Mouse (Mus musculus): ENCODE data around the gene Gm13695.
"Not testable (repeated sequence)": the region's sequence is repeated elsewhere in the genome, so short reads cannot be mapped to it uniquely, and the experiment has no call there.

The Gm13695 gene

GRCm38 (mm10) chr2:83967013-83967412, at the start of gene Gm13695:
Gene Gm13695, plus strand, starts transcription at chr2:83967313.
- not testable (repeated sequence) for DNase-seq (ENCODE audit: low spot score in 2 of 2)

- no peak for DNase-seq (ENCODE audit: low spot score in 2 of 2)
Observed at GRCm38 (mm10) chr2:83929478-83930088, 37.5 kb upstream of the Gm13695 start.

GRCm38 (mm10) chr2:83940931-83941361, 26.2 kb upstream of the Gm13695 start, which contains the start of gene Zswim2:
Gene Zswim2, minus strand, starts transcription at chr2:83941228.
- DNase-seq (ENCODE audit: low spot score in 2 of 2), result peak in 1 of 2 experiments; percentile 7

- no peak for DNase-seq (ENCODE audit: low spot score in 2 of 2)
Observed at GRCm38 (mm10) chr2:83941378-83941777, 25.7 kb upstream of the Gm13695 start.

GRCm38 (mm10) chr2:83941792-83942191, 25.3 kb upstream of the Gm13695 start:
- DNase-seq (ENCODE audit: low spot score in 2 of 2), result no peak

- DNase-seq (ENCODE audit: low spot score in 2 of 2), result not testable (repeated sequence)
Observed at GRCm38 (mm10) chr2:83955393-83955792, 11.7 kb upstream of the Gm13695 start, which contains the start of gene Gm13698. Gene Gm13698, plus strand, starts transcription at chr2:83955693.

- not testable (repeated sequence) for DNase-seq (ENCODE audit: low spot score in 2 of 2)
Observed at GRCm38 (mm10) chr2:83961203-83961602, 5.9 kb upstream of the Gm13695 start, which contains the start of gene Gm13693. Gene Gm13693, plus strand, starts transcription at chr2:83961503.

GRCm38 (mm10) chr2:83972823-83973222, 5.7 kb downstream of the Gm13695 start, which contains the start of gene Gm13696:
Gene Gm13696, plus strand, starts transcription at chr2:83973123.
- not testable (repeated sequence) for DNase-seq (ENCODE audit: low spot score in 2 of 2)

- not testable (repeated sequence) for DNase-seq (ENCODE audit: low spot score in 2 of 2)
Observed at GRCm38 (mm10) chr2:83978633-83979032, 11.5 kb downstream of the Gm13695 start, which contains the start of gene Gm13694. Gene Gm13694, plus strand, starts transcription at chr2:83978933.

- DNase-seq (ENCODE audit: low spot score in 2 of 2), result not testable (repeated sequence)
Observed at GRCm38 (mm10) chr2:83984443-83984842, 17.3 kb downstream of the Gm13695 start, which contains the start of gene Gm13697. Gene Gm13697, plus strand, starts transcription at chr2:83984743.

- not testable (repeated sequence) for DNase-seq (ENCODE audit: low spot score in 2 of 2)
Observed at GRCm38 (mm10) chr2:83990253-83990652, 23.1 kb downstream of the Gm13695 start, which contains the start of gene Gm13691. Gene Gm13691, plus strand, starts transcription at chr2:83990553.

GRCm38 (mm10) chr2:83993639-83994255, 26.6 kb downstream of the Gm13695 start:
- DNase-seq (ENCODE audit: low spot score in 2 of 2), result peak; percentile 50 to 62

GRCm38 (mm10) chr2:83994526-83994925, 27.4 kb downstream of the Gm13695 start:
- DNase-seq (ENCODE audit: low spot score in 2 of 2), result peak in 1 of 2 experiments; percentile 51

- DNase-seq (ENCODE audit: low spot score in 2 of 2), result no peak
Observed at GRCm38 (mm10) chr2:84008913-84009312, 41.8 kb downstream of the Gm13695 start.

- DNase-seq (ENCODE audit: low spot score in 2 of 2), result no peak
Observed at GRCm38 (mm10) chr2:84009818-84010217, 42.7 kb downstream of the Gm13695 start.

GRCm38 (mm10) chr2:84014572-84014971, 47.5 kb downstream of the Gm13695 start:
- no peak for DNase-seq (ENCODE audit: low spot score in 2 of 2)

- peak in 1 of 2 experiments; percentile 20 for DNase-seq (ENCODE audit: low spot score in 2 of 2)
Observed at GRCm38 (mm10) chr2:84016291-84016690, 49.2 kb downstream of the Gm13695 start.

- DNase-seq (ENCODE audit: low spot score in 2 of 2), result no peak
Observed at GRCm38 (mm10) chr2:84018330-84018729, 51.2 kb downstream of the Gm13695 start.
